Mouse (Mus musculus) embryonic facial prominence, embryonic 13.5 days (tissue): ENCODE data around the gene Lsm10. TPM values are rescaled to one million over a fixed set of nuclear protein-coding genes. Genes with fewer than 3 reads are reported as not detected.

ENCODE experiments used
- ATAC-seq: fragments of 200-750 bp; cut with Nextera tagmentation; 2 replicates; pipeline ENCODE4 v1.8.0; 2017; ENCODE audit warnings: low read depth; ENCODE audit not compliant: insufficient number of reproducible peaks, insufficient read depth, low FRiP score, low TSS enrichment
- H3K27ac ChIP-seq: fragments of 300-500 bp; sonication (generic); 2 replicates; pipeline ENCODE4 v1.5.1; 2015; ENCODE audit warnings: moderate library complexity, mild to moderate bottlenecking, inconsistent platforms
- H3K27me3 ChIP-seq: fragments of 300-500 bp; sonication (generic); 2 replicates; pipeline ENCODE4 v1.6.1; 2015; ENCODE audit warnings: mild to moderate bottlenecking, inconsistent platforms
- H3K36me3 ChIP-seq: fragments of 300-500 bp; sonication (generic); 2 replicates; pipeline ENCODE4 v1.6.1; 2015; ENCODE audit warnings: mild to moderate bottlenecking, inconsistent platforms
- H3K4me1 ChIP-seq: fragments of 300-500 bp; sonication (generic); 2 replicates; pipeline ENCODE4 v1.6.1; 2015; ENCODE audit warnings: inconsistent platforms
- H3K4me2 ChIP-seq: fragments of 300-500 bp; sonication (generic); 2 replicates; pipeline ENCODE4 v1.6.1; 2015; ENCODE audit warnings: moderate library complexity, mild to moderate bottlenecking, inconsistent platforms
- H3K4me3 ChIP-seq: fragments of 300-500 bp; sonication (generic); 2 replicates; pipeline ENCODE4 v1.5.1; 2015; ENCODE audit warnings: mild to moderate bottlenecking, inconsistent platforms
- H3K9ac ChIP-seq: fragments of 300-500 bp; sonication (generic); 2 replicates; pipeline ENCODE4 v1.6.1; 2015; ENCODE audit warnings: mild to moderate bottlenecking, inconsistent platforms
- H3K9me3 ChIP-seq: fragments of 300-500 bp; sonication (generic); 2 replicates; pipeline ENCODE4 v1.6.1; 2016; ENCODE audit warnings: inconsistent platforms
- WGBS: fragments of 180-500 bp; shearing (Covaris S2); methylation state at CpG from one replicate; pipeline ENCODE4 v1.1.7; 2015; ENCODE audit warnings: mixed read lengths; 5-methylcytosine and 5-hydroxymethylcytosine counted together
- polyA plus RNA-seq: library from polyadenylated mRNA; unstranded; fragments of >200 nt; fragmentation: Nextera tagmentation; extraction: Ambion mirVana; gene quantifications from 2 replicates; pipeline ENCODE4 v1.2.1, GENCODE M21; 2015

Gene Lsm10
- polyA plus RNA-seq, 1 experiment from 2014 or later: 50.3 TPM

- no peak for ATAC-seq
- peaks cover 5% of the 10 kb centered on the region; the same call in 1 of the 2 replicates for H3K9me3 ChIP-seq
- no peaks in the 10 kb centered on the region for H3K27me3 ChIP-seq
- WGBS: 90% methylated on average over 10 of the region's 10 CpGs
- no peak overlapping the region for H3K9ac ChIP-seq
- H3K4me2 ChIP-seq: no peak overlapping the region
- H3K4me3 ChIP-seq: no peak overlapping the region
- H3K36me3 ChIP-seq: peaks cover 67% of the 10 kb centered on the region
- H3K27ac ChIP-seq: no peak overlapping the region
- H3K4me1 ChIP-seq: no peaks in the 10 kb centered on the region
These were observed 27.1 kb downstream of the Lsm10 start for GRCm38 (mm10) chr4:126123309-126124040.

- Histone ChIP-seq H3K27me3 (no peaks in the 10 kb centered on the region), H3K9ac (0 out of 2 replicates have a peak overlapping the region, but pooled peaks have one; percentile 4), H3K4me3 (no peak overlapping the region), H3K9me3 (no peaks in the 10 kb centered on the region), H3K4me2 (peak overlapping the region; percentile 27), H3K4me1 (peaks cover 41% of the 10 kb centered on the region), H3K36me3 (peaks cover 84% of the 10 kb centered on the region), H3K27ac (peak overlapping the region; percentile 80)
- 41% methylated on average over 11 of the region's 11 CpGs for WGBS
- ATAC-seq: no peak
These were observed 34.1 kb downstream of the Lsm10 start for GRCm38 (mm10) chr4:126130502-126130901.

- 49% methylated on average over 10 of the region's 10 CpGs for WGBS
- Histone ChIP-seq H3K4me1 (peaks cover 41% of the 10 kb centered on the region), H3K9me3 (no peaks in the 10 kb centered on the region), H3K36me3 (peaks cover 84% of the 10 kb centered on the region), H3K27me3 (no peaks in the 10 kb centered on the region), H3K4me2 (no peak overlapping the region), H3K4me3 (no peak overlapping the region), H3K27ac (peak overlapping the region; percentile 80), H3K9ac (peak overlapping the region; percentile 40; the same call in 1 of the 2 replicates)
- ATAC-seq: no peak
These were observed 35.1 kb downstream of the Lsm10 start for GRCm38 (mm10) chr4:126131290-126132121.

DNA sequence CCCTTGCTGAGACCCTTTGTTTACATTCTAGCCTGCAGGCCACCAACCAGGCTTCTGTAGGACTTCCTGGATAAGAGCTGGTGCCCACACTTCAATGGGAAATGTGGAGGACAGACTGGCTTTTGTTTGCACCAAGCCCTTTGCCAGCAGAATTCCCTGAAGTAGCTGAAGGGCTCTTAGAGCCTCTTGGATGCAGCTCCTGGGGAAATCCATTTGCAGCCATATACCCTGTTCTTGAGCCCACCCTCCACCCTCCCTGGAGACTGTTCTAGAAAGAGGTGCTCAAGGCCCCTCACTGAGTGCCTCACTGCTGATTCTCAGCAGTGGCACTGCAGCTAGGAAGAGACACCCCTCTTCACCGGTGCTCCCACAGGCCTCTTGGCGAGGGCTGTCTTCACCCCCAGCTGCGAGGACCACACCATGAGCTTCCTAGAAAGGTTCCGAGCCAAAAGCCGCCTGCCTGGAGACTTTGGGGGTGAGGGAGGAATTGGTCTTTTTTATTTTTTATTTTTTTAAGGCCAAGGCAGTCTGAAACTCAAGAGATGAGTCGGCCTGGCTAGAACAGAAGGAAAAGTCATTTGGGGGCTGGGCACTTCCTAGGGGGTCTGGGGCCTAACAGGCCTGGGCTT lies 36.3 kb downstream of the Lsm10 start:
- H3K4me3 ChIP-seq: no peak overlapping the region
- peak overlapping the region; percentile 80 for H3K27ac ChIP-seq
- no peak for ATAC-seq
- H3K9me3 ChIP-seq: no peaks in the 10 kb centered on the region
- no peak overlapping the region for H3K4me2 ChIP-seq
- H3K4me1 ChIP-seq: peaks cover 41% of the 10 kb centered on the region
- 71% methylated on average over 6 of the region's 6 CpGs for WGBS
- no peaks in the 10 kb centered on the region for H3K27me3 ChIP-seq
- H3K36me3 ChIP-seq: peaks cover 84% of the 10 kb centered on the region
- H3K9ac ChIP-seq: peak overlapping the region; percentile 40; the same call in 1 of the 2 replicates

GRCm38 (mm10) chr4:126134236-126134635 lies 37.8 kb downstream of the Lsm10 start:
- no peak for ATAC-seq
- H3K36me3 ChIP-seq: peaks cover 84% of the 10 kb centered on the region

GRCm38 (mm10) chr4:126134639-126135038 lies 38.2 kb downstream of the Lsm10 start:
- H3K9ac ChIP-seq: no peak overlapping the region
- peaks cover 84% of the 10 kb centered on the region for H3K36me3 ChIP-seq
- ATAC-seq: no peak
- no peak overlapping the region for H3K27ac ChIP-seq
- WGBS: 83% methylated on average over 4 of the region's 4 CpGs
- no peak overlapping the region for H3K4me3 ChIP-seq
- H3K9me3 ChIP-seq: no peaks in the 10 kb centered on the region
- no peak overlapping the region for H3K4me2 ChIP-seq
- H3K27me3 ChIP-seq: no peaks in the 10 kb centered on the region
- peaks cover 40% of the 10 kb centered on the region for H3K4me1 ChIP-seq

More at GRCm38 (mm10) chr4:126134236-126134635, 37.8 kb downstream of the Lsm10 start:
- H3K4me1 ChIP-seq: peaks cover 41% of the 10 kb centered on the region
- 87% methylated on average over 4 of the region's 4 CpGs for WGBS
- H3K9ac ChIP-seq: no peak overlapping the region
- H3K4me2 ChIP-seq: no peak overlapping the region
- H3K27ac ChIP-seq: no peak overlapping the region
- H3K4me3 ChIP-seq: no peak overlapping the region
- no peaks in the 10 kb centered on the region for H3K27me3 ChIP-seq
- H3K9me3 ChIP-seq: no peaks in the 10 kb centered on the region

DNA sequence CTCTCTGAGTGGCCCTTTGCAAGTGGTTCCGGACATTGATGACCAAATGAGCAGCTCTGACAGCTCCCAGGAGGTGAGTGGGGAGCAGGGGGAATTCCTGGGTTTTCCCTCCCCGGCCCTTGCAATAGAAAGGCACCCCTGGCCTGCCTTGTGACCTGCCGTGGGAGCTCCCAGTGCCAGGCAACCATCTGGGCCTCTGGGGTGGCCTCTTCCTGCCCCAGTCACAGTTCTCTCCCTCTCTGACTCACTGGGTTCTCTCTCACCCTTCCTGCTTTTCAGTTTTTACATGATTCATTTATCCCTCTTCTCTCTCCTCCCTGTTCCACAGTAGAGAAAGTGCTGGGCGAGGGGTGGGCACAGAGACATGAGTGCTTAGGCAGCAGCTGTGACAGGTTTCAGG lies 41.4 kb downstream of the Lsm10 start:
- peaks cover 74% of the 10 kb centered on the region for H3K36me3 ChIP-seq
- H3K27ac ChIP-seq: no peak overlapping the region
- no peaks in the 10 kb centered on the region for H3K27me3 ChIP-seq
- no peak for ATAC-seq
- 80% methylated on average over 4 of the region's 4 CpGs for WGBS
- no peaks in the 10 kb centered on the region for H3K9me3 ChIP-seq
- H3K9ac ChIP-seq: no peak overlapping the region
- H3K4me2 ChIP-seq: no peak overlapping the region
- no peak overlapping the region for H3K4me3 ChIP-seq
- peaks cover 9% of the 10 kb centered on the region for H3K4me1 ChIP-seq

- Histone ChIP-seq H3K4me2 (no peak overlapping the region), H3K4me3 (no peak overlapping the region), H3K36me3 (peaks cover 45% of the 10 kb centered on the region), H3K27ac (no peak overlapping the region), H3K27me3 (no peaks in the 10 kb centered on the region), H3K9ac (no peak overlapping the region), H3K4me1 (no peaks in the 10 kb centered on the region), H3K9me3 (no peaks in the 10 kb centered on the region)
- WGBS: 63% methylated on average over 4 of the region's 5 CpGs
- ATAC-seq: no peak
These were observed 44.6 kb downstream of the Lsm10 start for GRCm38 (mm10) chr4:126141021-126141420.

DNA sequence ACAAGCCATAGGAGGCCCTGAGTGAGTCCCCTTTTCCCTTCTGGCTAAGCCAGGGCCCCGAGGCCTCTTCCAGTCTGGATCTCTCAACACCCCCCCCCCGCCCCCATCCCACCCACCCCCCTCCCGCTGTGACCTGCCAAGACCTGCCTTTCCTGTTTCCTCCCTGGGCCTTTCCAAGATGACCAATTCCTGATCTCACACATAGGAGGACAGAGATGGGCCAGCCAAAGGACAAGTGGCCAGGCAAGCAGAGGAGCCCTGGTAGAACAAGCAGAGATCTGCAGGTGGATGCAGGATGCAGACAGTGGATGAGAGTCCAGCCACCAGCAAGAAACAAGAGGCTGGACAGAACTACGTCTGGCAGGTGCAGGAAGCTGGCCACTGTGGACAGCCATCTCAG lies 49.0 kb downstream of the Lsm10 start:
- Histone ChIP-seq H3K36me3 (peaks cover 9% of the 10 kb centered on the region), H3K4me3 (no peak overlapping the region), H3K27ac (no peak overlapping the region), H3K9ac (no peak overlapping the region), H3K4me1 (peaks cover 25% of the 10 kb centered on the region), H3K9me3 (no peaks in the 10 kb centered on the region), H3K4me2 (no peak overlapping the region), H3K27me3 (no peaks in the 10 kb centered on the region)
- ATAC-seq: no peak
- 39% methylated on average over 3 of the region's 4 CpGs for WGBS

DNA sequence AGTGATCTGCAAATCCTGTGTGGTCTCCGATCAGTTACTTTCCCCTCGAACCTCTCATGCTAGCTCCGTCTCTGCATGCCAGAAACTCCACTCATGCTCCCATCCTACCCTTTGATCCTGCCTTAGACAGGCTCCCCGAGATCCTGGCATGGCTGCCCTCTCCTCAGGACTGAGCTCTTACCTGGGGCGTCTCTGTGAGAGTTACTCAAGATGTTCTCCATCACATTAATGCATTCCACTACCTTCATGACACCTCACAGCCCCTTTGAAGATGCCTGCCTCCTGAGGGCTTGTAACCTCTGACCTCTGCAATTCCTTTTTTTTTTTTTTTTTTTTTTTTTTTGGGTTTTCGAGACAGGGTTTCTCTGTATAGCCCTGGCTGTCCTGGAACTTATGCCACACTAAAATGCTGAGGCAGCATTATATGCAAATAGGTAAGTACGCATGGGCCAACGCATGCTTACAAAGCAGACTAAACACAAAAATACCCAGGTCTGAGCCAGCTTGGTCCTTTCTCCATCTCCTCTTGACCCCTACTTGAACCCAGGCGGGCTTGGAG lies 50.6 kb downstream of the Lsm10 start:
- Histone ChIP-seq H3K4me2 (peak overlapping the region; percentile 98), H3K27ac (peak overlapping the region; percentile 94), H3K9ac (peak overlapping the region; percentile 88; the same call in 1 of the 2 replicates), H3K4me1 (peaks cover 42% of the 10 kb centered on the region), H3K4me3 (peak overlapping the region; percentile 77; the same call in 1 of the 2 replicates), H3K27me3 (no peaks in the 10 kb centered on the region), H3K9me3 (no peaks in the 10 kb centered on the region), H3K36me3 (peaks cover 16% of the 10 kb centered on the region)
- no peak for ATAC-seq
- 25% methylated on average over 9 of the region's 9 CpGs for WGBS

DNA sequence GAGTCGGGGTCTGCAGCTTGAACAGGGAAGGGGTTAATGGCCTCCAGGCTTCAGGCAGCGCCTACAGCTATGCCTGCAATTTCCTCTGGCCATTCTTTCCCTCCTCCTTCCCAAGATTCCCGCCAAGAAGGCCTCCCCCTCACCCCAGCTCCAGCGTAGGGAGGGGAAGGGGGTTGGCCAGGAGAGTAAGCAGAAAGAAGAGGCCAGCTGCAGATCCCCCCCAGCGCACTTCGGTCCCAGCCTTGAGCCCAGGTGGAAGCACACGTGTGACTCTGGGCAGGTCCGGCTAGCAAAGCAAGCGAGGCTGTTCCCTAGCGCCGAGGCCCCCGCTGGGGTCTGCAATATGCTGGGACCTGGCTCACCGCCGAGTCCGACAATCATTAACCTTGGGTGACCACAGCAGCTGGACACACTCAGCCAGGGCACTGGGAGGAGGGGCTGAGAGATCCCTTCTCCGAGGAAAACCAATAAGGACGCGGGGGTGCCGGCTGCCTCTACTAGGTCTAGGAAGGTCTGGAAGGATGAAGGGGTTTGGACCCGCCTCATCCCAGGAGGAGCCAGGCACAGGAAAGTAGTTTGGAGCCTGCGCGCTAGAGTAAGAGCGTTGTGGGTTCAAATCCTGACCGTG lies 51.2 kb downstream of the Lsm10 start, which contains the start of gene Eva1b:
Eva1b (plus strand) TSS at position 212 of the 628 bp plus-strand sequence.
- no peaks in the 10 kb centered on the region for H3K27me3 ChIP-seq
- peaks cover 20% of the 10 kb centered on the region for H3K36me3 ChIP-seq
- H3K4me3 ChIP-seq: peak within 1 kb of the TSS; percentile 77
- peak within 1 kb of the TSS; percentile 98 for H3K4me2 ChIP-seq
- H3K9ac ChIP-seq: peak within 1 kb of the TSS; percentile 88
- ATAC-seq: 0 out of 2 replicates have a peak, but pooled peaks have one; percentile 6
- H3K27ac ChIP-seq: peak within 1 kb of the TSS; percentile 94
- H3K4me1 ChIP-seq: peaks cover 47% of the 10 kb centered on the region
- 4% methylated on average over 24 of the region's 24 CpGs for WGBS
- H3K9me3 ChIP-seq: no peaks in the 10 kb centered on the region
